ENCODE assay signal across 8 mouse cellular contexts in genomic region chr9:62828662-62829086, GRCm38 (mm10). TPM values are rescaled to one million over a fixed set of nuclear protein-coding genes. Genes with fewer than 3 reads are reported as not detected.
DNase-seq lines count a peak whose midpoint lies in the region; ATAC-seq lines count a peak whose summit lies in the region.

No protein-coding gene starts in this region.

- H3K4me1 ChIP-seq in hindbrain, embryonic 13.5 days (replicated peaks): peaks cover 30% of the 10 kb centered on the region

- no peaks in the 10 kb centered on the region for H3K27me3 ChIP-seq in hindbrain, embryonic 13.5 days

- no peaks in the 10 kb centered on the region for H3K9me3 ChIP-seq in hindbrain, embryonic 13.5 days

- peak overlapping the region; percentile 47 for H3K4me2 ChIP-seq in hindbrain, embryonic 13.5 days

- DNase-seq in NIH3T3 (ENCODE audit: low read depth): peak; percentile 97
- DNase-seq in cerebellum, postnatal 10 days: peak; percentile 95 to 96
- peak; percentile 89 to 92 for DNase-seq in frontal cortex, postnatal 10 days (ENCODE audit: low spot score in 2 of 2)
- DNase-seq in layer of hippocampus, postnatal 25 days (ENCODE audit: extremely low spot score in 1 of 2, low spot score in 1 of 2): peak; percentile 90
- peak; percentile 98 for DNase-seq in lung, postnatal 25 days (ENCODE audit: low spot score)
- DNase-seq in retina, embryonic 14.5 days (ENCODE audit: low spot score): peak; percentile 99
- DNase-seq in thymus, postnatal 4 days: peak; percentile 93

- H3K36me3 ChIP-seq in hindbrain, embryonic 13.5 days: no peaks in the 10 kb centered on the region

- H3K27ac ChIP-seq in hindbrain, embryonic 13.5 days: no peak overlapping the region; the same call in 1 of the 2 replicates

- peak overlapping the region; percentile 38 for H3K4me3 ChIP-seq in hindbrain, embryonic 13.5 days

- H3K9ac ChIP-seq in hindbrain, embryonic 13.5 days: no peak overlapping the region

- ATAC-seq in hindbrain, embryonic 13.5 days (ENCODE audit: low FRiP score): peak; percentile 88

- 0% methylated on average over 23 of the region's 23 CpGs for WGBS in hindbrain, embryonic 13.5 days

RNA-seq across cellular contexts. Expression of gene Cln6, which starts 9.9 kb away (rescaled TPM):
- 6.0 and 6.1 TPM in 2 replicates for polyA plus RNA-seq in hindbrain, embryonic 13.5 days (2015; fragmentation: Nextera tagmentation; extraction: Ambion mirVana)
- 10 to 100 TPM; 11.4 to 13.4 TPM for total RNA-seq in layer of hippocampus, postnatal 25 days (2021)

RNA-seq across cellular contexts. Expression of gene Fem1b, which starts 16.9 kb away (rescaled TPM):
- 48.2 and 49.5 TPM in 2 replicates for polyA plus RNA-seq in hindbrain, embryonic 13.5 days (2015; fragmentation: Nextera tagmentation; extraction: Ambion mirVana)
- 100 to 1,000 TPM in 1 of 2 experiments, 10 to 100 TPM in 1; 97.6 to 105 TPM for total RNA-seq in layer of hippocampus, postnatal 25 days (2021)

RNA-seq across cellular contexts. Expression of gene Calml4, which starts 29.2 kb away (rescaled TPM):
- polyA plus RNA-seq in hindbrain, embryonic 13.5 days (2015; fragmentation: Nextera tagmentation; extraction: Ambion mirVana): 10.4 and 21.2 TPM in 2 replicates
- 1 to 10 TPM; 1.2 to 2.4 TPM for total RNA-seq in layer of hippocampus, postnatal 25 days (2021)
